Mouse (Mus musculus): ENCODE measurements around the gene Cpm. TPM values are rescaled to one million over a fixed set of nuclear protein-coding genes. Genes with fewer than 3 reads are reported as not detected.

The Cpm gene
- polyA plus RNA-seq, 1 experiment from 2014 or later, result 4.2 TPM

DNA sequence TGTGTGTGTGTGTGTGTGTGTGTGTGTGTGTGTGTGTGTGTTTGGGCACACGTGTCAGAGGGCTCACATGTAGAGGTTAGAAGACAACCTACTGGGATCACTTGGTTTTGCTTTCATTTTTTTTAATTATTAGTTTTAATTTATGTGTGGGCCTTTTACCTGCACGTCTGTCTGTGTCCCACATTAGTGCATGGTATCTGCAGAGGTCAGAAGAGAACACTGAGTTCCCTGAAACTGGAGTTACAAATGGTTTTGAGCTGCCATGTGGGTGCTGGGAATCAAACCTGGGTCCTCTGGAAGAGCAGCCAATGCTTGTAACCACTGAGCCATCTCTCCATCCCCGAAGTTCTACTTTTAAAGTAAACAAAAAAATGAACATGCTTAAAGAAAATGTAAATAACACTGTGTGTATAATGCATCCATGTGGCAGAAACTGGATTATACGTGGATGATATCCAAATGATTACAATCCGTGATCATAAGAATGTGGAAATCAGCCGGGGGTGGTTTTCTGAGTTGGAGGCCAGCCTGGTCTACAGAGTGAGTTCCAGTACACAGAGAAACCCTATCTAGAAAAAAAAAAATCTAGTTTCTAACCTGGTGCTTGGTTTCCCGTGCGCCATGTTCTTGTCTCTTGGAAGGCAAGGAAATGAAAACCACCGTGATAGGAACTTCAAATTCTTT lies 37.8 kb downstream of the Cpm start:
- no peak overlapping the region for H3K4me2 ChIP-seq (ENCODE audit: low read depth, low read length)
- H3K9ac ChIP-seq (replicated peaks; ENCODE audit: low read depth, low read length), result no peak overlapping the region
- H3K27me3 ChIP-seq (ENCODE audit: control insufficient read depth, insufficient read depth, low read length), result no peaks in the 10 kb centered on the region
- no peaks in the 10 kb centered on the region for H3K36me3 ChIP-seq (ENCODE audit: control insufficient read depth, insufficient read depth, low read length)
- H3K9me3 ChIP-seq (ENCODE audit: control insufficient read depth, low read length), result no peaks in the 10 kb centered on the region
- no peaks in the 10 kb centered on the region for H3K4me1 ChIP-seq (ENCODE audit: control insufficient read depth, insufficient read depth, low read length)
- ATAC-seq (ENCODE audit: low read depth), result no peak
- WGBS, result 93% methylated on average over 9 of the region's 9 CpGs
- H3K27ac ChIP-seq (ENCODE audit: low read depth, low read length), result no peak overlapping the region
- no peak overlapping the region for H3K4me3 ChIP-seq (ENCODE audit: low read depth, low read length)

GRCm38 (mm10) chr10:117667663-117668507 lies 38.6 kb downstream of the Cpm start:
- H3K27ac ChIP-seq (ENCODE audit: low read depth, low read length), result no peak overlapping the region
- H3K9ac ChIP-seq (replicated peaks; ENCODE audit: low read depth, low read length), result no peak overlapping the region
- H3K27me3 ChIP-seq (ENCODE audit: control insufficient read depth, insufficient read depth, low read length), result no peaks in the 10 kb centered on the region
- no peak overlapping the region for H3K4me3 ChIP-seq (ENCODE audit: low read depth, low read length)
- ATAC-seq (ENCODE audit: low read depth), result no peak
- no peak overlapping the region for H3K4me2 ChIP-seq (ENCODE audit: low read depth, low read length)
- no peaks in the 10 kb centered on the region for H3K36me3 ChIP-seq (ENCODE audit: control insufficient read depth, insufficient read depth, low read length)
- no peaks in the 10 kb centered on the region for H3K4me1 ChIP-seq (ENCODE audit: control insufficient read depth, insufficient read depth, low read length)
- WGBS, result 93% methylated on average over 28 of the region's 28 CpGs
- no peaks in the 10 kb centered on the region for H3K9me3 ChIP-seq (ENCODE audit: control insufficient read depth, low read length)

DNA sequence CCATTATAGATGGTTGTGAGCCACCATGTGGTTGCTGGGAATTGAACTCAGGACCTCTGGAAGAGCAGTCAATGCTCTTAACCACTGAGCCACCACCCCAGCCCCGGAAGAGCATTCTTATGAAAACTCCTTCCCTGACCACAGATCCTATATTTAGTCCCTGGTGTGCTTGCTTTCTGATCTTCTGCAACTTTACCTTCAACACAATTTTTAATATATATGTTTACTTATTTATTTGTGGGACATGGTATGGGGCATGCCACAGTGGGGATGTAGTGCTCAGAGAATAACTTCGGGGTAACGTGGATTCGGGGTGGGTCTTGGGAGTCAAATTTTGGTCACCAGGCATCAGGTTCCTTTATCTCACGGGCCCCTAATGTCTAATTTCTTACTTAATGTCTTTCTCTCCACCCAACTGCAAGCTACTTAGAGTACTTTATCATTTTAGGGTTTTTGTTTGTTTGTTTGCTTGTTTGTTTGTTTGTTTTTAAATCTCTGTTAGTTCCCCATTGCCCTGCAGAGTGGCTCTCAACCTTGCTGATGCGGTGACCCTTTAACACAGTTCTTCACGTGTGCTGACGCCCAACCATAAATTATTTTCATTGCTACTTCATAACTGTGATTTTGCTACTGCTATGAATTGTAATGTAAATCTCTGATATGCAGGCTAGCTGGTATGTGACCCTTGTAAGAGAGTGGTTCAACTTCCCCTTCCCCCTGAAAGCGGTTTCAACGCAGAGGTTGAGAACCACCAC lies 39.4 kb downstream of the Cpm start:
- Histone ChIP-seq H3K4me1 (ENCODE audit: control insufficient read depth, insufficient read depth, low read length) (no peaks in the 10 kb centered on the region), H3K9ac (replicated peaks; ENCODE audit: low read depth, low read length) (no peak overlapping the region), H3K4me3 (ENCODE audit: low read depth, low read length) (no peak overlapping the region), H3K27me3 (ENCODE audit: control insufficient read depth, insufficient read depth, low read length) (no peaks in the 10 kb centered on the region), H3K4me2 (ENCODE audit: low read depth, low read length) (no peak overlapping the region), H3K36me3 (ENCODE audit: control insufficient read depth, insufficient read depth, low read length) (no peaks in the 10 kb centered on the region), H3K27ac (ENCODE audit: low read depth, low read length) (no peak overlapping the region), H3K9me3 (ENCODE audit: control insufficient read depth, low read length) (no peaks in the 10 kb centered on the region)
- ATAC-seq (ENCODE audit: low read depth), result no peak
- 84% methylated on average over 10 of the region's 10 CpGs for WGBS

DNA sequence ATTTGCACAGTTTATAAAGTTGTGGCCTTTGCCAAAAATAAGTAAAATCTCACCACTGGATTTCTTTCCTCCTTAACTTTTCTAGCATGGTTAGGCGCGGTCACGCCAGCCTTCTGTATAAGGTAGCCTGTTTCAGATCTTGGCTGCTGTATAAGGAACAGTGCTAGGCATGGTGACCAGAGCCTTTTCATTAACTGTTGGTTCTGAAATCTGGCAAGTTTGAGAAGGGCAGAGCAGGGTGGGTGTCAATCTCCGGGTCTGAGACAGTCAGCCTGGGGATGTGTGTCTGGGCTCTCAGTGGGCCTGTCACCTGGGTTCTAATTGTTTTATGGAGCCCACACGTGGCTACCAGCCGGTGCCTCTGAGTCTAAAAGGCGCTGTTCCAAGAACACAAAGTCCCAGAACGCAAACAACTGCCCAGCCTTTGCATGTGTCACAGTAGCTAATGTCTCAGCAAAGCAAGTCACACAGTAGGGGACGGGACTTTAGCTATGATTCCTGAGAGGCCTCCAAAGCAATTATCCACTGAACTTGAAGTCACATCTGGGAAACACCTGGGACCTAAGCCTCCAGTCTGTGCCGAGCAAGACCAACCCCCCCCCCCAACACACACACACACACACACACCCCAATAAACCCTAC lies 40.3 kb downstream of the Cpm start:
- no peak overlapping the region for H3K4me2 ChIP-seq (ENCODE audit: low read depth, low read length)
- no peaks in the 10 kb centered on the region for H3K36me3 ChIP-seq (ENCODE audit: control insufficient read depth, insufficient read depth, low read length)
- no peaks in the 10 kb centered on the region for H3K9me3 ChIP-seq (ENCODE audit: control insufficient read depth, low read length)
- no peak for ATAC-seq (ENCODE audit: low read depth)
- H3K4me1 ChIP-seq (ENCODE audit: control insufficient read depth, insufficient read depth, low read length), result no peaks in the 10 kb centered on the region
- H3K4me3 ChIP-seq (ENCODE audit: low read depth, low read length), result no peak overlapping the region
- 46% methylated on average over 10 of the region's 10 CpGs for WGBS
- H3K27ac ChIP-seq (ENCODE audit: low read depth, low read length), result no peak overlapping the region
- H3K27me3 ChIP-seq (ENCODE audit: control insufficient read depth, insufficient read depth, low read length), result no peaks in the 10 kb centered on the region
- no peak overlapping the region for H3K9ac ChIP-seq (replicated peaks; ENCODE audit: low read depth, low read length)

DNA sequence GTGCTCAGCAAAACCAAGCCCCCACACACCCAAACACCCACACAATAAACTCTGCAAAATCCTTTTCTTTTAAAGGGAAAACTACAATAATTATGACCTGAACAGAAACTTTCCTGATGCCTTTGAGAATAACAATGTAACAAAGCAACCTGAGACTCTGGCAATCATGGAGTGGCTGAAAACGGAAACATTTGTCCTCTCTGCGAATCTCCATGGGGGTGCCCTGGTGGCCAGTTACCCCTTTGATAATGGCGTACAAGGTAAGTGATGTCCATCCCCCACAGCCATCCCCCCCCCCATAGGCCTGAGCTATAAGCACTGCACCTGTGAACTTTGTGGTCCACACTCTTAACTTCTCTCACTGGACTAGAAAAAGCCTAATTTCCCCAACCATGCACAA lies 40.8 kb downstream of the Cpm start:
- H3K4me3 ChIP-seq (ENCODE audit: low read depth, low read length), result no peak overlapping the region
- H3K4me2 ChIP-seq (ENCODE audit: low read depth, low read length), result no peak overlapping the region
- no peaks in the 10 kb centered on the region for H3K9me3 ChIP-seq (ENCODE audit: control insufficient read depth, low read length)
- 71% methylated on average over 3 of the region's 3 CpGs for WGBS
- no peaks in the 10 kb centered on the region for H3K36me3 ChIP-seq (ENCODE audit: control insufficient read depth, insufficient read depth, low read length)
- no peak for ATAC-seq (ENCODE audit: low read depth)
- H3K9ac ChIP-seq (replicated peaks; ENCODE audit: low read depth, low read length), result no peak overlapping the region
- H3K27me3 ChIP-seq (ENCODE audit: control insufficient read depth, insufficient read depth, low read length), result no peaks in the 10 kb centered on the region
- no peak overlapping the region for H3K27ac ChIP-seq (ENCODE audit: low read depth, low read length)
- H3K4me1 ChIP-seq (ENCODE audit: control insufficient read depth, insufficient read depth, low read length), result no peaks in the 10 kb centered on the region

DNA sequence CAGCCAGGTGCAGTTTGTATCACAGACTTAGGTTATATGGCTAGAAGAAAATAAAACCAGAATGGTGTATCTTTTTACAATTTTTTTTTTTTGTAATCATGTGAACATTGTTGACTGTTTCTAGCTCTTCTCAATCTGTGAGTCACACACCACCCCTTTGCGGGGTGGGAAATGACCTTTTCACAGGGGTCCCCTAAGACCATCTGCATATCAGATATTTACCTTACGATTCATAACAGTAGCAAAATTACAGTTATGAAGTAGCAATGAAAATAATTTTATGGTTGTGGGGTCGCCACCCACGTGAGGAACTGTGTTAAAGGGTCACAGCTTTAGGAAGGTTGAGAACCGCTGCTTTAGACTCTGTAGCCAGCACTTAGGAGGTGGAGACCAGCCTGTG lies 41.5 kb downstream of the Cpm start:
- H3K9me3 ChIP-seq (ENCODE audit: control insufficient read depth, low read length), result no peaks in the 10 kb centered on the region
- no peak overlapping the region for H3K4me2 ChIP-seq (ENCODE audit: low read depth, low read length)
- no peak overlapping the region for H3K4me3 ChIP-seq (ENCODE audit: low read depth, low read length)
- ATAC-seq (ENCODE audit: low read depth), result no peak
- H3K9ac ChIP-seq (replicated peaks; ENCODE audit: low read depth, low read length), result no peak overlapping the region
- H3K4me1 ChIP-seq (ENCODE audit: control insufficient read depth, insufficient read depth, low read length), result no peaks in the 10 kb centered on the region
- H3K36me3 ChIP-seq (ENCODE audit: control insufficient read depth, insufficient read depth, low read length), result no peaks in the 10 kb centered on the region
- 88% methylated on average over 5 of the region's 5 CpGs for WGBS
- H3K27ac ChIP-seq (ENCODE audit: low read depth, low read length), result no peak overlapping the region
- H3K27me3 ChIP-seq (ENCODE audit: control insufficient read depth, insufficient read depth, low read length), result no peaks in the 10 kb centered on the region

GRCm38 (mm10) chr10:117671266-117671665 lies 42.0 kb downstream of the Cpm start:
- no peaks in the 10 kb centered on the region for H3K4me1 ChIP-seq (ENCODE audit: control insufficient read depth, insufficient read depth, low read length)
- no peaks in the 10 kb centered on the region for H3K27me3 ChIP-seq (ENCODE audit: control insufficient read depth, insufficient read depth, low read length)
- no peak overlapping the region for H3K9ac ChIP-seq (replicated peaks; ENCODE audit: low read depth, low read length)
- H3K9me3 ChIP-seq (ENCODE audit: control insufficient read depth, low read length), result no peaks in the 10 kb centered on the region
- no peak for ATAC-seq (ENCODE audit: low read depth)
- no peaks in the 10 kb centered on the region for H3K36me3 ChIP-seq (ENCODE audit: control insufficient read depth, insufficient read depth, low read length)
- no peak overlapping the region for H3K4me3 ChIP-seq (ENCODE audit: low read depth, low read length)
- no peak overlapping the region for H3K4me2 ChIP-seq (ENCODE audit: low read depth, low read length)
- WGBS, result 89% methylated on average over 9 of the region's 9 CpGs
- H3K27ac ChIP-seq (ENCODE audit: low read depth, low read length), result no peak overlapping the region

DNA sequence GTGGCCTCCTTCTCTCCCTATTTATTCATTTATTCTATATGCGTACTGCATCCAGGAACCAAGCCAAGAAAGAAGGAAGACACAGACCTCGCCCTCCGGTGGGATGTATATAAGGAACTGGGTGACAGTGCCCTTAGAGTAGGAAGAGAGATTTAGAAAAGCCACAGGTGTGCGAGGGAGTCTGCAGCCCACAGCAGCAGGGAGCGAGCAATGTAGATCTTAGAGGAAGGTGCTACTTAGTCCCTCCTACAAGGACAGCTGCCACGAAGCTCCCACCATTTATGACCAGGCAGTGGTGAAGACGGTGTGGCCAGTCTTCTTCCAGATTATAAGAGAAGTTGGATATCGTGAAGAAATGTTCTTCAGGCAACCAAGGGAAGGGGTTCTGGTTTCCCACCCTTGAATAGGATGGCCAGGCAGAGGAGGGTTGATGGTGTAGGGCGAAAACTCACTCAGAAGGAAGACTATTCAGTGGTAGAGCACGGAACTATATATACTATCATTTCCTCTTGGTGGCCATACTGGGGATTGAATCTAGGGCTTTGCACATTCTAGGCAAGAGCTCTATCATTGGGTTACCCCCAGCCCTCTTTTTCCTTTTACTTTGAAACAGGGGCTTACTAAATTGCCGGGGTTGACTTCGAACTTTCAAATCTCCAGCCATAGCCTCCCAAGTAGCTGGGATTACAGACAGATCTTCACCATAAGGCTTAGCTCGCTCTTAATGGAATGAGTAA lies 42.8 kb downstream of the Cpm start:
- Histone ChIP-seq H3K27ac (ENCODE audit: low read depth, low read length) (no peak overlapping the region), H3K9ac (replicated peaks; ENCODE audit: low read depth, low read length) (no peak overlapping the region)
- WGBS, result 88% methylated on average over 13 of the region's 13 CpGs

More for the DNA sequence above, 42.8 kb downstream of the Cpm start:
- no peak overlapping the region for H3K4me2 ChIP-seq (ENCODE audit: low read depth, low read length)
- H3K4me3 ChIP-seq (ENCODE audit: low read depth, low read length), result no peak overlapping the region
- no peaks in the 10 kb centered on the region for H3K9me3 ChIP-seq (ENCODE audit: control insufficient read depth, low read length)
- ATAC-seq (ENCODE audit: low read depth), result no peak
- no peaks in the 10 kb centered on the region for H3K4me1 ChIP-seq (ENCODE audit: control insufficient read depth, insufficient read depth, low read length)
- H3K27me3 ChIP-seq (ENCODE audit: control insufficient read depth, insufficient read depth, low read length), result no peaks in the 10 kb centered on the region
- no peaks in the 10 kb centered on the region for H3K36me3 ChIP-seq (ENCODE audit: control insufficient read depth, insufficient read depth, low read length)
